Mouse (Mus musculus) brain, adult 2 months (tissue): ENCODE data around the gene Tbc1d22a.

ENCODE experiments used
- DNase-seq: peaks from one replicate; pipeline ENCODE4 v3.0.0; 2011; ENCODE audit warnings: low read depth, low spot score

The Tbc1d22a gene

DNA sequence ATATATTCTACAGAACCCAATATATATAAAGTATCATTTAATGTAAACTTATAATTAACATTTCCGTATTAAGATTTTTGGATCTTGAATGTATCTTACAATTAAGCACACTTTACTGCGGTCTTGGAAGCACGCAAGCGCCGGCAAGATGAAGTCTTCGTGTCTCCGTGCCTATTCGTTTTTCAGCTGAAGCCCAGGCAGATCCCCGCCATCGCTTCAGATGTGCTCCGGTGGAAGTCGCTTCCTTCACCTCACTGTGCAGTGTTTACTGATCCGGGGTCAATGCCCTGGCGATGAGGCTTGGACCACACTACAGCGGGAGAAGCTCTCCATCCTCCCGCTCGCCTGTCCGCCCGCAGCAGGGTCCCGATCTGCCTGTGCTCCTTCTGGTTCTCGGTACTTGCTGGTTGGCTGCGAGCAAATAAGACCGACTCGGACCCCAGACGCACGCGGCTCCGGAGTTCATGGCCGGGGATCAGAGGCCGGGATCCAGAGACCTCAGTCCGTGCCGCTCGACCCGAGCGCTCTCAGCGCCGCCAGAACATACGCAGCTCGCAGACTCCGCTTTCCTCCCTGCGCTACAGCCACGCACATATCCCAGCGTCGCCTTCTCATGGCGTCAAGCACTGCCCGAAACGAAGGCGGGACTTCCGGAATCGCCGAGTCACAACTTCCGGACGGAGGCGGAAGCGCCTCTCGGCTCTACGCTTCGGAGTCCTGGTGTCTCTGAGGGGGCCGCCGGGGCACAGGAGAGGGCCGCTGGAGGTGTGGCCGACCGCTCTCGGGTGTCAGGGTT is at the start of gene Tbc1d22a:
Tbc1d22a (plus strand) TSS at position 707 of the 796 bp plus-strand sequence.
- DNase-seq: peak; percentile 98

GRCm38 (mm10) chr15:86164718-86165345 is 49.4 kb upstream of the Tbc1d22a start:
- no peak for DNase-seq

- DNase-seq: peak; percentile 23
These were observed 48.3 kb upstream of the Tbc1d22a start for GRCm38 (mm10) chr15:86165811-86166590.

- DNase-seq: peak; percentile 95
These were observed 47.1 kb upstream of the Tbc1d22a start for GRCm38 (mm10) chr15:86167032-86167655.

GRCm38 (mm10) chr15:86167787-86168504 is 46.3 kb upstream of the Tbc1d22a start:
- DNase-seq: peak; percentile 19

DNA sequence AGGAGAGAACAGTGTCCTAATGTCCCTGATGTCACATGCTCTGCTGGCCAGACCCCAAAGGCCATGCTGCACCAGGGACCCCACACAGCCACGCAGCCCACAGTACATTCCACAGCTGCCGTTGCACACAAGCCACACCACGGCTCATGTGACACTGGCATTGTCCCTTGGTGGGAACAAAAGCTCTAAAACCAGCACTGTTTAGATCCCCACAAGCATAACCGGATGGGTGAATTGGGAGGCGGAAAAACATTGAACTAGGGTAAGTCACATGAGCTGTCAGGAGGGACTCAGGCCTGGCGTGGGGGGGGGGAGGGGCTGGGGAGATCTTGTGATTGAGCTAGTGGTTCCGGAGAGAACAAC is 45.8 kb upstream of the Tbc1d22a start:
- DNase-seq: peak; percentile 92

GRCm38 (mm10) chr15:86168941-86169816 is 45.1 kb upstream of the Tbc1d22a start:
- DNase-seq: no peak

DNA sequence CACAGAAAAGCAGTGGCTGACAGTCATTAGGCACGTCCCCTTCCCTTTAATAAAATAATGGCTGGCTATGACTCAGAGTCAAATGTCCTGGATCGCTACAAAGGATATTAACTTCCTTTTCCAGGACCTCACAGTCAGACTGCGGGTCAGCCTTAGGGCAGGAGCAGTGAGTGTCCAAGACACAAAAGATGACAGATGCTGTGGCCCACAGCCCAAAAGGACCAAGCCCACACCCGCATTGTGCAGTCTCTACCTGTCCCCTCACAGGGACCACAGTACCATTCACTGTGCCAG is 44.5 kb upstream of the Tbc1d22a start:
- DNase-seq: no peak

DNA sequence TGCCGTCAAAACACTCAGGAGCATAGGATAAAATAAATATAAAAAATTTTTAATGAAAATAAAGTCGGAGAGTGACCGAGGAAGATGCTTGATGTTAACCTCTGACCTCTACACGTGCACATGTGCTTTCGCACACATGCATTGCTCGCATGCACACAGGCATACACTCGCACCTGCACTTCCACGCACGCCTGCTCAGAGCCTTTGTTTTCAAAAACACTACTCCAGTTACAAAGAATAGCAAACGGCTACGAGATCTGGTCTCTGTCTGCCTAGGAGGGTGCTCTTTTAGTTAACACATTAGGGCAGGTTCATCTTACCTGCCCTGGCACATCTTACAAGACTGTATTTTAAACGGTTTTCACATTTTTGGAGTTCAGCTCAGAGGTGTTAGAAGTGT is 42.9 kb upstream of the Tbc1d22a start:
- no peak for DNase-seq

DNA sequence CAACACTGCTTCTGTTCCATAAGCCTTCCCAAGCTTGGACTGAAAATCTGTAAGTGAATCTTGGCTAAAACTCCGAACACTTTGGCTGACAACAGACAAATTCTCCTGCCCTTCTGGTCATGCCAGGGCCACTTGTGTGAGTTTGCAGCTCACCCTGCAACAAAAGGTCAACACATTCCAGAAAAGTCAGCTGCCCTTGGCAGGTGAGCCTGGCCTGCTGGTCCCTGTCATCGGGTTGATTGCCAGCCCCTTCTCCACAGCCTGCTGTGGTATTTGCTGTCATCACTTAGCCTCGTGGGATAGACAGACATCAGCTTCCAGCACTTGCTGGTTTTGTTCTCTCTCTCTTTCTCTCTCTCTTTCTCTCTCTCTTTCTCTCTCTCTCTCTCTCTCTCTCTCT is 42.1 kb upstream of the Tbc1d22a start:
- peak; percentile 49 for DNase-seq

GRCm38 (mm10) chr15:86172526-86172925 is 41.7 kb upstream of the Tbc1d22a start:
- no peak for DNase-seq

DNA sequence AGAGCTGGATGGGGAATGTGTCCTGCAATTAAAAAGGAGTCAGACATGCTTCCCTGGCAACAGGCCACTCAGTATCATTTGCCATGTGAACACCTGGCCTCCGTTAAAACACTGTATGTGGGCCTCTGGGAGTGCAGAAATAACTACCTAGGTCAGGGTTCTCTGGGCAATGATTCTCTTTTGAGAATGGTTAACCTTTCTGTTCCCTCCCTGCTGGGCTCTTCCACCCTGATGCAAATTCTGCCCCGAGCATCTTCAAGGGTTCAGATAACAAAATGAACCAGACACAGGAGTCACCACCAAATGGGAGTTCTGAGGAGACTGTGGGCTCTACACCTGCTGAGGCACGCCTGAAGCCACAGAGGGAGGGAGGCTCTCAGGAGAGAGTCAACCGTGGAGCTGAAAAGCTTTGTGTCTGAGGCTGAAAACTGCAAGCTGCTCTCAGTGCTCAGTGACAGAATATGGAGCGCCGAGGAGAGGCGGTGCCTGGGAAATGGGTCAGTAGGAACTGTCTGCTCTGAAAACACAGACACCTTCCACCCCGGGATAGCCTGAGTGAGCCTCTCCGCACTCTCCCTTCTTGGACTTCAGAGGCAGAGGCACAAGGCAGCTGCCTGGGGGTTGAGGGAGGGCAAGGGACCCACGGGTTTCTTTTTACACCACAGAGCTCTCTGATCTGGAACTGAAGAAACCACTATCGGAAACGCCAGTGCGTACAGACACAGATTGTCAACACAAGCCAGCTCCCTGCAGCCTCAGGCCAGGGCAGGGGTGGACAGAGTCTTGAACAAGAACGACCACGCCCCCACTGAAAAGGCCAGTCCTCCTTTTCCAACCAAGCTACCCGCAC is 40.9 kb upstream of the Tbc1d22a start:
- peak; percentile 49 for DNase-seq

DNA sequence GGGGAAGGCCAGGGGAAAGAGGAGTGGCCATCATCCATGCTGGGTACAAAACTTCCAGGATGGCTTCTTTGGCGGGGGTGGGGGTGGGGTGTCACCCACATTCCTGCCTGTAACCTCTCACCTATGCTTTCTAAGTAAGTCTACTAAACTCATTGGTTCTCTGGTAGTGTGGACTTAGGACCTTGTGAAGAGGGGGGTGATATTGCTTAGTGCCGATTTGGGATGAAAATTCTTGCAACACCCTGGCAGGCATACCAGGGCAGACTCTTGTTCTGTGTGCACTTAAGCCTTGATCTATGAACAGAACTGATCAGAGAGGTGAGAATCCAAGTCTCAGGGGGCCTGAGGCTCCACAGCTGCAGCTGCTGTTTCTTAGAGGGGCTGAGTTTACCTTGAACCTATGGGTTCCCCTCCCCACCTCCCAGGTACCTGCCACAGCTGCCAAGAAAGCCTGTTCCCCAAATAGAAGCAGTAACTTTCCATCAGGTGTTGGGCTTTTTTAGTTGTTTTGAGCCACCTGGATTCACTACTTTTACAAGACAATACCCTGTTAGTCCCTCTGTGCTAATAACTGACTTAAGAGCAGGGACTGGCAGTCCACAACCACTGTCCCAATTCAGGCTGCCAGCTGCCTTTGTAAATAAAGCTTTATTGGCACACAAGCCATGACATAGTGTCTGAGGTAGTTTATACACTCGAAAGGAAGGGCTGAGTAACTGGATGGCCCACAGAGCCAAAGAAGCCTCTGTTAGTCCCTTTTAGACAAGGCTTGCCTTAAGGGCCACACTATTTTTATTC is 38.8 kb upstream of the Tbc1d22a start:
- DNase-seq: no peak

DNA sequence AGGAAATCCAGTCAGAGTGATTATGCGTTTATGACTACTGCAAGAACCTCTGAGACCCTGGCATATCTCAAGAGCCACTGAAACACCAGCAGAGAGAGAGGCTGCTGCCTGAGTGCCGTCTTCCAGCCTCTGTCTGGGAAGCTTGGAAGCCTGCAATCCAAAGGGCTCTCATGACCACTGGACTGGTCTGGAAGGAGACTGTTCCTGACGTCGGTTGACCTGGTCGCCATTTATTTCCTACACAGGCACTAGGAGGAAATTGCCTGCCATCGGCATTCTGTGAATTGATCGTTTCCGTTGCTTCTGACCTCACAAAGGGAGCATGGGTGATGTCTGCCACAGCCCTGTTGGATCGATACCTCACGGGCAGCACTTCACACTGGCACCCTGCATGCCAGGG is 38.1 kb upstream of the Tbc1d22a start:
- no peak for DNase-seq

DNA sequence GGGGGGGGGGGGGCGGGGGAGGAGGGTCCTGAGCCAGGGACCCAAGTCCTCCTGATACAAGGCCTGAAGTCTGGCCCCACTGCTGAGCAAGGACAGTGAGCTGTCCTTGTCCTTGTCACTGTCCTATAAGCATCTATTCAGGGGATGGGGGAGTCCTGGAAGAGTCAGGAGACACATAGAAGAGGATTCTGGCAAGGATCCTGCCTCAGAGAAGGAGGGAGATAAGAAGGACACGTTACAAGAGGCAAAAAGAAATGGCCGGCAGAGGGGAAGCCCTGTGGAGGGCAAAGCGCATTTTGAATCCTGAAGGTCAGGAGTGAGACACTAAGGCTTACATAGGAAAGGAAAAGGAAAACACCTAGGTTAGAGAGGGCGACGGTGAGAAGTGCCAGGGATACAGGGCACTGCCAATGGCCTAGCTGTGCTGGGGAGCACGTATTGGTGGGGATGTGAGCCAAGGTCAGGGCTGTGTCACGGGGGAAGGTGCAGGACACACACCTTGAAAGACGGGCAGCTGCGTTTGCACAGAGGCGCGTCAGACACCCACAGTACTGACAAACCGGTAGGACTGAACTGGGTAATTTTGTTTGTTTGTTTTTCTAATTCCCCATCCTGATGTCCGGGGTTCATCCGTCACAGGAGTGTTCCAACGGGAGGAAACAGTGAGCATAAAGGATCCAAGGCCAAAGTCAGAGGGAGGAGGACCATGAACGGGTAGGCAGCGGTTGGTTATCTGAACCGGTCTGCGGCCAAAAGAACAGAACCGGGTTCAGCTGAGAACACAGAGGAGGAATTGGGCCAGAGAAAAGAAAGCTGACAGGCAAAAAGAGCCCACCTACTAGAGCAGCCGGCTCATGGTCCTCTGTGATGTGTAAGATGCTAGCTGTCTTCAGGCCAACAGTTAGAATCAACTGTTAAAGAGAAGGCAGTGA is 37.2 kb upstream of the Tbc1d22a start:
- no peak for DNase-seq

DNA sequence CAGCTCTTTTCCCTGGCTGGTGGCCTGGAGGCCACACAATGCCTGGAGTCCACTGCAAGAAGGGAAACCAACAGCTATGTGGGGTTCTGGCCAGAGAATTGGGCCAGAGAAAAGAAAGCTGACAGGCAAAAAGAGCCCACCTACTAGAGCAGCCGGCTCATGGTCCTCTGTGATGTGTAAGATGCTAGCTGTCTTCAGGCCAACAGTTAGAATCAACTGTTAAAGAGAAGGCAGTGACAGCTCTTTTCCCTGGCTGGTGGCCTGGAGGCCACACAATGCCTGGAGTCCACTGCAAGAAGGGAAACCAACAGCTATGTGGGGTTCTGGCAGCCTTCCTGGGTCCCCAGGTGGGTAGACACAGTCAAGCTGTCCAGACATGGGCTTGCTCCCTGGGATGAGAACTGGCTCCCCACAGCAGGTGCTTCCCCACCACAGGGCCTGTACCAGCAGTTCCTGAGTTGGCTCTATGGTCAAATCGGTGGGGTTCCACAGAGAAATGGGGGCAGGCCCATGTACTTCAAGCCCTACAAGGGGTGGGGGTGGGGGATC is 36.5 kb upstream of the Tbc1d22a start:
- peak; percentile 84 for DNase-seq

- no peak for DNase-seq
These were observed 35.7 kb upstream of the Tbc1d22a start for GRCm38 (mm10) chr15:86178594-86178993.
